In the genomic region with DNA sequence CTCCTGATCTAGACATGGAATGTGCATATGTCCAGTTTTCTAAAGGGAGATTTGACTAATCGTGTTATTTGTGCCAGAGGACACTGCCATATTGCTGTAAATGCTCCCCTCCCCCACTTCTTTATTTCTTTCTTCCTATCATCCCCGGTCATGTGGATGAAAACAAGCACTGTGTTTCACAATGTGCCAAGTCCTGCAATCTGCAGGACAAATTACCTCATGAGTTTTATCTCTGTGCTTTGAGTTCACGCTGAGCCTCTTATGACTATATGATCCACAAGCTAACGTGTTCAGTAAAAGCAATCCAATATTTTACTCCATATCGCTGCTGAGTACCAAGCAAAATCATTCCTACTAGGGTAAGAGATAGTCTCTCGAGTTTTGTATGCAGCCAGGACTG, we compare ENCODE assay signal across 16 mouse cellular contexts.
"Had no signal": no experiment of that assay in that cellular context is flagged by ENCODE, and none has a peak within 500 bp of the region (broad histone marks: within the 10 kb centered on the region; RNA-seq: fewer than 3 reads in every experiment).

No protein-coding gene starts in this region.

- H3K36me3 ChIP-seq: limb, embryonic 12.5 days; limb, embryonic 15.5 days; liver, embryonic 12.5 days; liver, embryonic 15.5 days had no signal

- H3K9me3 ChIP-seq: limb, embryonic 12.5 days; limb, embryonic 15.5 days; liver, embryonic 12.5 days; liver, embryonic 15.5 days had no signal

- H3K27me3 ChIP-seq: limb, embryonic 12.5 days; limb, embryonic 15.5 days; liver, embryonic 12.5 days; liver, embryonic 15.5 days had no signal

- DNase-seq: kidney, adult 2 months; kidney, postnatal 25 days; layer of hippocampus, adult 9-11 months; left cerebral cortex, postnatal 4 days; lung, adult 2 months; midbrain, embryonic 14.5 days; thymus, adult 18-20 months; thymus, postnatal 36 days had no signal

- H3K27ac ChIP-seq: kidney, postnatal 0 days; layer of hippocampus, adult 2 months; limb, embryonic 12.5 days; limb, embryonic 15.5 days; liver, embryonic 12.5 days; liver, embryonic 15.5 days; macrophage had no signal

- H3K9ac ChIP-seq: limb, embryonic 12.5 days; limb, embryonic 15.5 days; liver, embryonic 12.5 days; liver, embryonic 15.5 days had no signal

- H3K4me1 ChIP-seq: limb, embryonic 12.5 days; limb, embryonic 15.5 days; liver, embryonic 12.5 days; liver, embryonic 15.5 days had no signal

- H3K4me3 ChIP-seq: layer of hippocampus, adult 2 months; limb, embryonic 12.5 days; limb, embryonic 15.5 days; liver, embryonic 12.5 days; liver, embryonic 15.5 days had no signal

- H3K4me2 ChIP-seq: limb, embryonic 12.5 days; limb, embryonic 15.5 days; liver, embryonic 12.5 days; liver, embryonic 15.5 days; midbrain, embryonic 11.5 days had no signal

- ATAC-seq: liver, embryonic 12.5 days had no signal
